Mouse (Mus musculus): Measurements from ENCODE around the gene Bex1.
"Not testable (repeated sequence)": the region's sequence is repeated elsewhere in the genome, so short reads cannot be mapped to it uniquely, and the experiment has no call there.

Gene Bex1

DNA sequence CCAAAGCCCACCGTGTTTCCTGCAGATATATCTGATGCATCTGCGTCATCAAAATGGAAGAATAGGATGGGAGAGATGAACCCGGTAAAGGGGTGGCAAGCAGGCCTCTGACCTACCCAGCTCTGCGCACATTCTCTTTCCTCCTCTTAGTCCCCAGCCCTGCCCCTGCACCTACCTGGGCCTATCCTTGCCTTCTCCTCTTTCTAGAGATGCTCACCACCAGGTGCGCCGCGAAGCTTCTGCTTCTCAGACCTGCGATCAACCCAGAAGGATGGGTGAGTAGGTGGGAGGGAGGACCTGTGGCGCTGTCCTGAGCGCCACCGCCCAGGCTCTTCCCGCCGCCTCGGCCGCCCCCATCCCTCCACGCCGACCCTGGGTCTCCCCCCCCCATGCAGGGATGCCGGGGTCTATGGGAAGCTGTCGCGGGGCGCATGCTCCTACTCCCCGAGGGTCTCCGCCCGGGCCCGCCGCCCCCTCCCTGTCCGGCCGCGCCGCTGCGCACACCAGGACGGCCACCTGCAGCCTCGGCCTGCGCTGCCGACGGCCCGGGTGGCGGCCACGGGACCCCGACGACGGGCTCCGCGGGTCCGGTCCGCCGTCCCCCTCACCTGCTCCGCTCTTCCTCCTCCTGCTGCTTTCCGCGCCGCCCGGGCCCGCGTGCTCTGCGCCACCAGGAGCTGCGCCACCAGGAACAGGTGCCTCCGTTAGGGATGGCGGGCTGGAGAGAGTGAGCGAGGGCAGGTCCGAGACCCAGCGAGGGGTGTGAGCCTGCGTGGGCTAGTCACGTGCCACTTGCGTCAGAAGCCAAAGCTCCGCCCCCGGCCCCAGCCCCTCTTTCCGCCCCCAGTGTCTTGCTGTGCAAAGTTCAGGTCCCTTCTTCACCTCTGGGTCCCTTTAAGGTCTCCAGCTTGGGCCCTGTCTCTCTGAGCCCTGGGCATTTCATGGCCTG, at the start of gene Bex1, which contains the start of gene Tceal7:
Bex1 (minus strand) TSS at position 785 of the 949 bp plus-strand sequence.
Tceal7 (plus strand) TSS at position 51 of the 949 bp plus-strand sequence.
- DNase-seq (ENCODE audit: low read depth, low spot score); H3K36me3 ChIP-seq (ENCODE audit: control insufficient read depth, insufficient read depth, low read length, poor library complexity, severe bottlenecking); H3K27me3 ChIP-seq (ENCODE audit: control insufficient read depth, insufficient read depth, low read length, poor library complexity, severe bottlenecking): not testable (repeated sequence)

- Histone ChIP-seq H3K36me3 (ENCODE audit: control insufficient read depth, insufficient read depth, low read length, poor library complexity, severe bottlenecking) (no peaks in the 10 kb centered on the region), H3K27me3 (ENCODE audit: control insufficient read depth, insufficient read depth, low read length, poor library complexity, severe bottlenecking) (no peaks in the 10 kb centered on the region)
- DNase-seq (ENCODE audit: low read depth, low spot score): no peak
Measured at GRCm38 (mm10) chrX:136252023-136252729, 36.9 kb upstream of the Bex1 start.

DNA sequence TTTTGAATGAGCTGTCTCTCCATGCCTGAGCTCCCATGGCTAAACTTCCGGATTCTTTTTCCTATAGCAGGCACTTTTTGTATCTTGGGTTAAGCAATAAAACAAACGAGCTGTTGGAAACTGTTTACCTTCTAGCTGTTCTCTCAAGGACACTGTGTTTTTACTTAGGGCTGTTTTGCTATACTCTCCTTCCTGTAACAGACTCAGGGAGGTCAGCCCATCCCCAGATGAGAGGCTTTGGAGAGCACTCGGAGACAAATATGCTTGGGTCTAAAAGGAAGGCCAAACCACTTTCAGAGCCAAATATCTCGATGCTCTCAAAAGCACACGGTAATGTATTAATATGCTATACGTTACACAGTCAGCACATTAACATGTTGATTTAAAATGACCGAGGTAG, 34.4 kb upstream of the Bex1 start:
- no peak for DNase-seq (ENCODE audit: low read depth, low spot score)
- Histone ChIP-seq H3K27me3 (ENCODE audit: control insufficient read depth, insufficient read depth, low read length, poor library complexity, severe bottlenecking) (no peaks in the 10 kb centered on the region), H3K36me3 (ENCODE audit: control insufficient read depth, insufficient read depth, low read length, poor library complexity, severe bottlenecking) (no peaks in the 10 kb centered on the region)

DNA sequence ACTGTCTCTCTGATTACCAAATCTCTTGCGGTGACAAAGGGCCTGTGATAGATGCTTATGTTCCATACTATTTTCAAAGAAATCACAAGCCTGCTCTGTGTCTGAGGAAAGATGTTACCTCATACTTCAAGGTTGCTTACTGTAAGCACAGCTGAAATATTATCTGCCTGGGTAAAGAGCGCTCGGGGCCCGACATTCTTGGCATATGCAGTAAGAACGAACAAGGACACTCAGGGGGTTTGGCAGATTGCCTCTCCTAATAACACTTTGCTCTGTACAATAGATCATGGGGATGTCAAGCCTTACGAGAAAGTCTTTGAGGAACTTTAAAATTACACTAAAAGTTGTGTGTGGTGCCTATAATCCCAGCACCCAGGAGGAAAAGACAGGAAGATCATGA, 33.5 kb upstream of the Bex1 start:
- Histone ChIP-seq H3K36me3 (ENCODE audit: control insufficient read depth, insufficient read depth, low read length, poor library complexity, severe bottlenecking) (no peaks in the 10 kb centered on the region), H3K27me3 (ENCODE audit: control insufficient read depth, insufficient read depth, low read length, poor library complexity, severe bottlenecking) (no peaks in the 10 kb centered on the region)
- no peak for DNase-seq (ENCODE audit: low read depth, low spot score)

DNA sequence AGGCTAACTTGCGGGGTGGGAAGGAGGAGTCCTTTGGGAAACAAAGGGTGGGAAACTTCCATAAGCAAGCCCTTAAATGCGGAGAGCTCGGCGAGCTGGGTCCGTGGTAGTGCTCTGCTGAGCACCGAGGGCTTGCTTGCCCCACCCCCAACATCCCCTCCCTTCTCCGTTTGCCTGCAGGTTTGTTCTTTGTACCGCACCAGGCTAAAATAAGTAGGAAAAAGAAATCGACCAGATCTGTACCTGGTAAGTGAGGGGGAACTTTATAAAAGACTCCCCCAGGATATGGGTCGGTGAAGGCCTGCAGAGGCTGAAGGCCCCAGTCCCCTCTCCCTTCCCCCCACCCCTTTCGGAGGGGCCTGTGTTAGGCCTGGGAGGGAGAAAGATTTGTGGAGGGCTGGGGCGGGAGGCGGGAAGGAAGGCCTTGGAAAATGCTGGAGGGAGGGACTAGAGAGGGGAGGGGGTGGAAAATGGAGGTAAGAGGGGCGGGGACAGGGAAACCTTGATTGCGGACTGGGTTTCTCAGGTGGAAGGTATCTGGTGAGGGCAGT, 30.3 kb upstream of the Bex1 start:
- H3K36me3 ChIP-seq (ENCODE audit: control insufficient read depth, insufficient read depth, low read length, poor library complexity, severe bottlenecking): no peaks in the 10 kb centered on the region
- peak; percentile 26 for DNase-seq (ENCODE audit: low read depth, low spot score)

DNA sequence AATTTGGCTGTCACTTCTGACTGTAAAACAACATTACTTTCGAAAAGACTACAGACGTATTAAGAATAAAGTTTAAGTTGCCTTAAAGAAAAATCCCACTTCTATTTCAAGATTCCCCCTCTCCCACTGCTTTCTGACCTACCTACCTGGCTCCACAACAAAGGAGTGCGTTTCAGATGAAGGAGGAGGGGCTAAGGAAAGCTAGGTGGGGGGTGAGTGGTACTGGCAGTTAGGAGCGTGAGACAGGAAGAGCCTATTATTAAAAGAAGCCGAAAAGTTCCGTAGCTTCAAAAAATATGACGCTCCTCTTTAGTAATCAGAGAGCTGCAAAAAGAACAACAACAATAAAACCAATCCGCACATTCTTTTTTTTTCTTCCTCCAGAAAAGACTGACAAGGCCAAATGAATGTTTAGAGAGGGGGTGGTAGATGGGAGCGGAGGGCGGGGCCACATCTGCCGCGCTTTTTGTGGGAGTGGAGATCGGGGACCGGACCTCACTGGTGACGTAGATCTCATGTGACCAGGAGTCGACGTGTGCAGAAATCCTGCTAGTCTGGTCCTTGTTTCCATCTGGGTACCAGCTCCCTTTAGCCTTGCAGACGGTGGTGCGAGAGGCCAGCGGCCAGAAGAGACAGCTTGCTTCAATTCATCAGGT, 29.4 kb upstream of the Bex1 start, which contains the start of gene Tceal9:
Tceal9 (plus strand) TSS at position 506 of the 656 bp plus-strand sequence.
- peak; percentile 79 for DNase-seq (ENCODE audit: low read depth, low spot score)
- Histone ChIP-seq H3K36me3 (ENCODE audit: control insufficient read depth, insufficient read depth, low read length, poor library complexity, severe bottlenecking) (no peaks in the 10 kb centered on the region), H3K27me3 (ENCODE audit: control insufficient read depth, insufficient read depth, low read length, poor library complexity, severe bottlenecking) (no peaks in the 10 kb centered on the region)

More for the DNA sequence above, 30.3 kb upstream of the Bex1 start:
- no peaks in the 10 kb centered on the region for H3K27me3 ChIP-seq (ENCODE audit: control insufficient read depth, insufficient read depth, low read length, poor library complexity, severe bottlenecking)

GRCm38 (mm10) chrX:136243181-136243580, 27.9 kb upstream of the Bex1 start:
- H3K27me3 ChIP-seq (ENCODE audit: control insufficient read depth, insufficient read depth, low read length, poor library complexity, severe bottlenecking): no peaks in the 10 kb centered on the region
- H3K36me3 ChIP-seq (ENCODE audit: control insufficient read depth, insufficient read depth, low read length, poor library complexity, severe bottlenecking): no peaks in the 10 kb centered on the region
- no peak for DNase-seq (ENCODE audit: low read depth, low spot score)

- H3K36me3 ChIP-seq (ENCODE audit: control insufficient read depth, insufficient read depth, low read length, poor library complexity, severe bottlenecking): no peaks in the 10 kb centered on the region
- no peaks in the 10 kb centered on the region for H3K27me3 ChIP-seq (ENCODE audit: control insufficient read depth, insufficient read depth, low read length, poor library complexity, severe bottlenecking)
- peak; percentile 56 for DNase-seq (ENCODE audit: low read depth, low spot score)
Measured at GRCm38 (mm10) chrX:136238118-136238517, 22.8 kb upstream of the Bex1 start.

GRCm38 (mm10) chrX:136227768-136228167, 12.5 kb upstream of the Bex1 start:
- no peaks in the 10 kb centered on the region for H3K36me3 ChIP-seq (ENCODE audit: control insufficient read depth, insufficient read depth, low read length, poor library complexity, severe bottlenecking)
- no peaks in the 10 kb centered on the region for H3K27me3 ChIP-seq (ENCODE audit: control insufficient read depth, insufficient read depth, low read length, poor library complexity, severe bottlenecking)
- DNase-seq (ENCODE audit: low read depth, low spot score): no peak

DNA sequence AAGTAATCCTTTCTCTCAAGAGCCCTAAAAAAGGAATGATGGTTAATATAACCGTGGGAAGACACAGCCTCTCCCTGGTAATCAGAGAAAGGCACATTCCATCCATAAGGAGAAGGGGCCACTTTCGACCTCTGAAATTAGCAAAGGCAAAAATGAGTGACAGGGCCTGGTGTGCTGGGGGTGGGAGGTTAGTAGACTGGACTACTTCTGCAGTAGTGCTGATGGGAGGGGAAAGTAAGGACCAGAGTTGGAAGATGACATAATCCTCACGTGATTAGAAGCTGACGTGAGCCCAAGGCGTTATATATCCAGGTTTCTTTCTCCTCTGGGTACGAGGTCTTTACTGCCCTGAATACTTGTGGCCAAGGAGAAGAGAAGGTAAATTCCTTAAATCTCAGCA, 8.4 kb upstream of the Bex1 start:
- no peak for DNase-seq (ENCODE audit: low read depth, low spot score)
- Histone ChIP-seq H3K36me3 (ENCODE audit: control insufficient read depth, insufficient read depth, low read length, poor library complexity, severe bottlenecking) (no peaks in the 10 kb centered on the region), H3K27me3 (ENCODE audit: control insufficient read depth, insufficient read depth, low read length, poor library complexity, severe bottlenecking) (no peaks in the 10 kb centered on the region)

GRCm38 (mm10) chrX:136216303-136216702, 990 bp upstream of the Bex1 start:
- no peaks in the 10 kb centered on the region for H3K27me3 ChIP-seq (ENCODE audit: control insufficient read depth, insufficient read depth, low read length, poor library complexity, severe bottlenecking)
- no peak for DNase-seq (ENCODE audit: low read depth, low spot score)
- H3K36me3 ChIP-seq (ENCODE audit: control insufficient read depth, insufficient read depth, low read length, poor library complexity, severe bottlenecking): no peaks in the 10 kb centered on the region

DNA sequence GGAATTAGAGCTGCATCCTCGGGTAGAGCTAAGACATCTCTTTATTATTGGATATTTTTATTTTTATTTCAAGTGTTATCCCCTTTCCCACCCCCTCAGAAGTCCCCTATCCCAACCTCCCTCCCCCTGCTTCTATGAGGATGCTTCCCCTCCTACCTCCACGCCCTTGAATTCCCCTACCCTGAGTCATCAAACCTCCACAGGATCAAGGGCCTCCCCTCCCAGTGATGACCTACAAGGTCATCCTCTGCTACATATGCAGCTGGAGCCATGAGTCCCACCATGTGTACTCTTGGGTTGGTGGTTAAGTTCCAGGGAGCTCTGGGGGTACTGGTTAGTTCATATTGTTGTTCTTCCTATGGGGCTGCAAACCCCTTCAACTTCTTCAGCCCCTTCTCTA, 1.9 kb downstream of the Bex1 start:
- no peaks in the 10 kb centered on the region for H3K27me3 ChIP-seq (ENCODE audit: control insufficient read depth, insufficient read depth, low read length, poor library complexity, severe bottlenecking)
- no peaks in the 10 kb centered on the region for H3K36me3 ChIP-seq (ENCODE audit: control insufficient read depth, insufficient read depth, low read length, poor library complexity, severe bottlenecking)
- DNase-seq (ENCODE audit: low read depth, low spot score): no peak

- H3K36me3 ChIP-seq (ENCODE audit: control insufficient read depth, insufficient read depth, low read length, poor library complexity, severe bottlenecking): no peaks in the 10 kb centered on the region
- DNase-seq (ENCODE audit: low read depth, low spot score): no peak
- H3K27me3 ChIP-seq (ENCODE audit: control insufficient read depth, insufficient read depth, low read length, poor library complexity, severe bottlenecking): no peaks in the 10 kb centered on the region
Measured at GRCm38 (mm10) chrX:136204406-136204805, 10.9 kb downstream of the Bex1 start.

GRCm38 (mm10) chrX:136203664-136204066, 11.6 kb downstream of the Bex1 start, which contains the start of gene Tceal5:
TSS of gene Tceal5 (minus strand) at chrX:136203876.
- H3K36me3 ChIP-seq (ENCODE audit: control insufficient read depth, insufficient read depth, low read length, poor library complexity, severe bottlenecking): no peaks in the 10 kb centered on the region
- no peaks in the 10 kb centered on the region for H3K27me3 ChIP-seq (ENCODE audit: control insufficient read depth, insufficient read depth, low read length, poor library complexity, severe bottlenecking)
- peak; percentile 0 for DNase-seq (ENCODE audit: low read depth, low spot score)
